ENCODE assay signal across 8 mouse cellular contexts in genomic region chr19:56364563-56364962, GRCm38 (mm10).
"Had no signal": no experiment of that assay in that cellular context is flagged by ENCODE, and none has a peak within 500 bp of the region (broad histone marks: within the 10 kb centered on the region; RNA-seq: fewer than 3 reads in every experiment).

No protein-coding gene starts in this region.

- H3K27me3 ChIP-seq: liver, embryonic 15.5 days; midbrain, embryonic 13.5 days had no signal

- H3K9ac ChIP-seq: liver, embryonic 15.5 days; midbrain, embryonic 13.5 days had no signal

- H3K36me3 ChIP-seq: limb, embryonic 10.5 days; liver, embryonic 15.5 days; midbrain, embryonic 13.5 days had no signal

- ATAC-seq: hindbrain, postnatal 0 days; midbrain, embryonic 13.5 days had no signal

- H3K9me3 ChIP-seq: limb, embryonic 10.5 days; liver, embryonic 15.5 days; midbrain, embryonic 13.5 days had no signal

- DNase-seq: kidney, adult 11 months; right cerebral cortex, postnatal 14 days had no signal

- H3K4me2 ChIP-seq: liver, embryonic 11.5 days; liver, embryonic 15.5 days; midbrain, embryonic 13.5 days had no signal

- H3K27ac ChIP-seq: hindbrain, postnatal 0 days; left cerebral cortex, adult 2 months; limb, embryonic 10.5 days; liver, embryonic 15.5 days; midbrain, embryonic 13.5 days had no signal

- H3K4me1 ChIP-seq: liver, embryonic 15.5 days had no signal

- H3K4me3 ChIP-seq: left cerebral cortex, adult 2 months; limb, embryonic 10.5 days; liver, embryonic 15.5 days; midbrain, embryonic 13.5 days had no signal
